Mouse (Mus musculus) frontal cortex, adult 2 months (tissue): ENCODE measurements around the gene Katnb1. TPM values are rescaled to one million over a fixed set of nuclear protein-coding genes. Genes with fewer than 3 reads are reported as not detected.

Source experiments
- DNase-seq, 2 experiments: peaks; one replicate each; pipeline ENCODE4 v3.0.0; 2022; ENCODE audit warnings: low spot score in 1 of 2; ENCODE audit errors: extremely low spot score in 1 of 2
- polyA plus RNA-seq: library from polyadenylated mRNA; depleted of rRNA; stranded (reverse); fragments of >200 nt; gene quantifications from 2 replicates; pipeline ENCODE4 v1.2.3, GENCODE M21; 2012; rRNA removed

Katnb1 gene
- polyA plus RNA-seq, 1 experiment: 50.8 TPM

DNA sequence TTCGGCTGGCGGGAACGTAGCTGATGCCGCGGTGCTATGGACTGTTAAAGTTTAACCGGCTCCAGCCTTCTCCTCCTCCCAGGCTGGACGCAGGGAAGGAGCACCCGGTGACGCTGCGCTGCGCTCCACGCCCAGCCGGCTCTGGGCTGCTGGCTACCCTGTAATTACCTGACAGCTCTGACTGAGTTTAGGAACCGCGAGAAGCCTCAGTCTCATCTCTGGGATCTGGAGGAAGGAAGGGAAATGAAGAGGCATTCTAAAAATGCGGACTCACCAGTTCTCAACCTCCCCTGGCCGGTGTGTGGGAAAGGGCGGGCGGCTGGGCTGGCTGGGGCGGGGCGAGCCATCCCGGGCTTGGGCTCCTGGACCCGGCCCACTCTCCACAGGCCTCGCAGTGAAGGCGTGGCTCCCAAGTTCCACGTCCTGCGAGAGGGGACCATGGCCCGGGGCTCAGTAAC, 56.7 kb downstream of the Katnb1 start:
- DNase-seq: no peak

DNA sequence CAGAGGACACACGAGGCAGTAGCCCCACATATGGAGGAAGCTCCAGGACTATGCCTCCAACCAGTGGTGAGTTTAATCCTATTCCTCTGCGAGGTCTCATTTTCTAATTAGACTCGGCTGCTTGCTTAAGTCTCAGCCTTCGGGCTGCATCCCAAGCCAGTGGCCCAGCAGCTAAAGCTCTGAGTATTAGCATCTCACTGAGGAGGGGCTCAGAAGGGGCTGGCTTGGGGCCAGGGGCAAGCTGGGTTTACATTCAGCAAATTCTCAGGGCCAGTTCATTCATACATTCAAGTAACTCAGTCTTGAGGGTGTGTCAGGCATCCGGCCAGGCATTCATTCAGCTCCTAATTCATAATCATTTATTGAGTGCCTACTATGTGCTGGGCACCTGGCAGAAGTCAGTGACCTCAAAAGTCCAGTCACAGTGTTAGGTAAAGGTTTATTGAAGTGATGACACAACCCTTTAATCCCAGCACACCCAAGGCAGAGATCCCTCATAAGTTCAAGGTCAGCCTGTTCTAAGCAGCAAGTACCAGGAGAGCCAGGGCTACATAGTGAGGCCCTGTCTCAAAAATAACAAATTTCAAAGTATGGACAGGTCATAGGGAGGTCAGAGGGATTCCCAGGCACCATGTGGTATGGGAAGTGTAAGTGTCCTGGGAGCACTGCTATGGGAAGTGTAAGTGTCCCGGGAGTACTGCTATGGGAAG, 57.5 kb downstream of the Katnb1 start:
- no peak for DNase-seq

DNA sequence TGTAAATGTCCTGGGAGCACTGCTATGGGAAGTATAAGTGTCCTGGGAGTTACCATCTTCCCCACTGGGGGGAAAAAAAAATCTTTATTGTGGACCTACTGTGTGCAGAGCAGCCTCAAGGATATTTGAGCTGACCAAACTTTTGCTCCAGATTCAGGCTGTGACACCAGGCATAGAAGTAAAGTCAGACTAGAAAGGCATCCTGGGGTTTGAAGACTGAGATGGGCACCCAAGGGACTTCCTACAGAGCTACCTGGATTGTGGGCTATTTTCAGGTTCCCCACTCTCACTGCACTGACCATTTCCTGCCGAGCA, 58.0 kb downstream of the Katnb1 start:
- DNase-seq: no peak

DNA sequence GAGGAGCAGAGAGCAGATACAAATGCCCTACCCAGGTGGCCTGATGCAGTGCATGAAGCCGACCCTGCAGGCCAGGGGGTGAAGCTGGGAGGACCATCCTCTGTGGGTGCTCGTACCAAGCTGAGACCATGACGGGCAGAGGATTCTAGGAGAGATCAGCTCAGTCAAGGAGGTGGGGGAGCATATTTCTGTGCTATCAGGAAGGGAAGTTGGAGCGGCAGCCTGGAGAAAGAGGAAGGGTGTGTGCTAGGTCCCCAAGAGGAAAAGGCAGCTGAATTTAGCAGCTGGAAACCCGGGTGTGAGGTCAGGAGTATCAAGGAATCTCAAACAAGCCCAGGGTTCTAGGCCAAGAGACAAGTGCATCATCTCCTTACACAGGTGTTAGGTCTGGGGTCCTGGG, 59.6 kb downstream of the Katnb1 start:
- no peak for DNase-seq

DNA sequence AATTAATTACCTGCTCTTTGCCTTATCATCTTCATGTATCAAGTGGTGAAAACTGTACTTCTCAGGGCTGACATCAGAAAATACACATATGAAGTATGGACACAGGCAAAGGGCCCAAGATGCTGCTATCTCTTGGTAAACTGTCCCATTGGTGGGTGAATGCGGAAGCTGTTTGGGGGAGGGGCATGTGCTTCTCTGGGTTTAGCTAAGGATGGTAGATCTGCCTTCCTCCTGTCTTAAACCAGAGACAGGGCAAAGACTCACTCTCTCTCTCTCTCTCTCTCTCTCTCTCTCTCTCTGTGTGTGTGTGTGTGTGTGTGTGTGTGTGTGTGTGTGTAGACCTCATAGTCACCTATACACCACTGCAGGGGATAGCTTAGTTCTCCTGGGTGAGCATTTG, 60.0 kb downstream of the Katnb1 start:
- no peak for DNase-seq

DNA sequence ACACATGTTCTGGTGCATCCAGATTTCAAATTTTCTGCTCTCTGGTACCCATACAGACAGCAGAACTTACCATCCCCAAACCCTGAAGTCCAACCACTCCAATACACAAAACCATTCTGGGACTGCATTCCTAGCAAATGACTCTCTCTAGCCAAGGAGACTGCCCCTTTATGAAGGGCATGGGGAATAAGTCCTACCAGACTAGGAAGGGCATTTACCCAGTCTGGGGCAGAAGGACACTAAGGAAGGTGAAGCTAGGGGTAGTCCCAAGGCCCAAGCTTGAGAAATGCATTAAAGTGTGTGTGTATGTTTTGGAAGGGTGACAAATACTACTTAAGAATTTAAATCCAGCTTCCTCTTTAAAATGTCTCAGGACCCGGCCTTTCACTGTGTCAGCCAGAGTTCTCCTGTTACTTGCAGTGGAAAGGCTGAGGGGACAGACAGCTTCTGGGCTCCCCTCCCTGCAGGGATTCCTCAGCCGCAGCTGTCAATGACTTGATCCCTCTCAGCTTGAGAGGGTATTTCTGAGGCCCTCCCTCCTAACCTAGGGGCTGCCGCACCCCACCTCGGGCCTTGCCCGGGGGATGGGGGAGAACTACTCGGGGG, 60.6 kb downstream of the Katnb1 start:
- DNase-seq: no peak

DNA sequence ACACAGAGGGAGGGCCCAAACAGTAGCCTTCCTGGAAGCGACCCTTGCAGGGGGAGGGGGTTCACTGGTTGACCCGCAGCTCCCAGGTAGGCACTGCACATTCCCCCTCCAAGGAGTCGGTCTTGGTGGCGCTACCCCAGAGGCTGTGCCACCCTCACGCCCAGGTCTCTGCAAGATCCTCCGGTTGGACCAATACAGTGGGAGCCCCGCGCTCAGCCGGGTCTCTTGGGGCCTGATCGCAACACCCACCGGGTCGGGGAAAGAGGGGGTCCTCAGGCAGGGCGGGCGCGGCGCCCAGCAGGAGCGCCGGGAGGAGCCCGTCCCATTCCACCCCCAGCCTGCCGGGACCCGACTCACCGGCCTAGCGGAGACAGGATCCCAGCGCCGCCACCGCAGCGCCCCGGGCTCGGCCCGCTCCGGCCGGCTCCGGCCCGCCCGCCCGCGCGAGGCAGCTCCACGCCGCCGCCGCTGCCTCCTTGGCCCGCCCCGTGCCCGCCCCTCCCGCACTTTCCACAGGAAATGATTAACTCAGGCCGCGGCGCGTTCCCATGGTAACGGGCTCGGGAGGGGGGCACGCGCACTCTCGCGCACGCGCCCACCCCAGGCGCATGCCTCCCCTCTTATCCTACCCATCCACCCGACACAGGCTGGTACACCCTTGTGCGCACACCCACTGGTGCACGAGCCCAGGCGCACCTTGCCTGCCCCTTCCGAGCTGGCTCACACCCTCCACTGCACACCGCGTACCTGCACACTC, 61.3 kb downstream of the Katnb1 start:
- peak; percentile 82 to 90 for DNase-seq

DNA sequence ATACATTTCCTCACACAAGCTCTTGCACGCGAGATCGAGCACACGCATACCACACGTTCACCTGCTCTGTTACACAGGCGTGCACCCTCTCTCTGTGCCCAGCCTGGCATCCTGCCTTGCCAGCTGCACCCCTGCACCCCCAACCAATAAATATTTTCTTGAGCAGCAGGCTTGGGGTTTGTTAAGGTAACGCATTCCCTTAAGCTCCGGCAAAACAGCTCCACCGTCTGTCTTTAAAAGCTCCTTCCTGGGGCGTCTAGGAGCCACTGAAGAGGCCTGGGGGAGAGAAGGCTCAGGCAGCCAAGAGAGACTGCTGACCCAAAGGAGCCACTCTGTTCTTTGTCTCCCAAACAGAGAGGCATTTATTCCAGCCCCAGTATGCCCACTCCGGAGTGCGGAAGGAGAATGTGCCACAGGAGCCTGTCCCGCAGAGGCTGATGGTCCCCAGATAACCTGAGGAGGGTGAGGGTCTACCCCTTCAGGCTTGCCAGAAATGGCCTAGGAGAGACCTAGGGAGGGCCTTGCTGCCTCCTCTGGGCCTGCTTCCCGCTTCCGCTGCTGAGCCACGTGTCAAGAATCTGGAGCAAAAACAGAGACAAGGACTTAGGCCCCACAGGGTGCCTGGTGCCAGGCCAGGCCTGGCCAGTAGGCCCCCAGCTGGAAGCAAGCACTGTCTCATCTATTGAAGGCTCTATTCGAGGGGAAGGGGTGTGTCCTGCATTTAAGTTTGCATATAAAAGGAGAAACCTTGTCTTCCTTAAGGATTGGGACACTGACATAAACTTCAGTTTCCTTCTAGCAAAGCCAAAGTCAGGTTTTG, 62.2 kb downstream of the Katnb1 start:
- DNase-seq: peak; percentile 32 to 52

DNA sequence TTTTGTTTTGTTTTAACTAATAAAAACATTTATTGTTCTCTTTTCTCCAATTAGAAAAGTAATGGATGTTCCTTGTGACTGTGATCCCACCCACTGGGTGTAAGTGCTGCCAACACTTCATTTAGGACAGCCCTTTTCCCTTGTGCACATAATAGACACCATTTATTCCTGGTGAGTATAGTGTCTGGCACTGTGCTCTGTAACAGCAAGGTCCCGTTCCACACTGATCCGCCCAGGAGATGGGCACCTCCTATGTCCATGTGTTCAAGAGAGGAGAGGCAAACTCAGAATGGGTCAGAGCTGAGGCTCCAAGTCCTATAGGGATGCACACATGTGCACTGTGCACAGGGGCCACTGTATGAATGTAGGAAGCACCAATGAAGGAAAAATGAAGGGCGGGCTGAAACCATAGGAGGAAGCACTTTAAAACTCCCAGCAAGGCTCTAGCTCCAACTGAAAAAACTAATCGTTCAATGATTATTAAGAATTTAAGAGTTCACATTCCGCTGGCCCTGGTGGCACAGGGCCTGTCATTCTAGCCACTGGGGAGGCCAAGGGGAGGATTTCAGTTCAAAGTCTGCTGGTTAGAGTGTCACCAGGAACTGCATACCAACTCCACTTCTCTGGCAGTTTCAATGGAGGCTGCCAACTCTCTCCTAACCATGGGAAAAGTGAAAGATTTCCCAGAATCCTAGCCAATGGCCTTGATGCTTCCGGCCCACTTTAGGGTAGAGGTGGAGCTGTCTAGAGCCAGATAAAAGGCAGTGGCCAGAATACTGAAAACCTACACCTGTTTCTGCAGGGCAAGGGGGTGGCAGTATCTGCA, 63.0 kb downstream of the Katnb1 start:
- no peak for DNase-seq

DNA sequence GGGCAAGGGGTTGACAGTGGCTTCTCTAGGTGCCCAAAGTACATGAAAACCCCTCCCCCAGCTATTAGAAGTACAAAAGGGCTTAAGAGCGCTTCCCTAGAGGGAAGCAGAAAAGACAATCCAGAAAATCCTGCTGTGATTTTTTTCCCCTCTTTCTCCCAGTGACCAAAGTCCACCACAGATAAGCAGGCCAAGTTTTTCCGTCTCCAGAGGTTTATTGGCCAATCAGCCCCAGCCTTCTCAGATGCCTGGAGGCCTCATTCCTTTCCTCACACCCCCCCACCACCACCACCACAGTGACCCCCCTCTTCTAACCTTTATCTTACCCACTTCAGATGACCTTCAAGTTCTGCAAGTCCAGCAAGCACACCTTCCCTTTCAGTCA, 63.6 kb downstream of the Katnb1 start:
- no peak for DNase-seq

DNA sequence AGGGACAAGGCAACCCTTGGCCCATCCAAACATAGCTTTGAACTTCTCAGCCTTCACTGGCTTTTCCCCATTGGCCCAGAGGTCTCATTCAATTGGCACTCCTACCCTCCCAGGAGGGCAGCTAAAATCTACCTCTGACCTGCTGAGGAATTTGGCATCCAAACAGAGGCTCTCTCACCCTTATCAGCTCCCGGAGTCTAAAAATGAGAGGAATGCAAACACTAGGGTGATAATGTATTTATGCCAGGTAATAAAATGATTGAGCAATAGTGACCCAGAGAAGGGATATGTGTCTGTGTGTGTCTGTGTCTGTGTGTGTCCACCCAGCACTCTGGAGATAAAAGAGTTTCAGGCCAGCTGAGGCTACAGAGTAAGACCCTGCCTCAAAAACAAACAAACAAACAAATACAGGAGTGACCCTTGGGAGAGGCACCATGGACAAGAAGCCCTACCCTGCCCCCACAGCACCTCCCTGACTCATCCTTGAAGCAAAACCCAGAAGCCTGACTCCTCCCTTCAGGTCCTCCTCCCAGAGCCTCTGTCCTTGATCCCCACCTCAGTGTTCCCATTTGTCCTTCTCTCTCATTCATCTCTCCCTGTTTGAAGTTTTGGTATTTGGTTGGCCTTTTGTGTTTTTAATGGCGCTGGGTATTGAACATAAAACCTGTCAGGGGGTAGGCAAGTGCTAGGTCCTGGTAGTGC, 65.2 kb downstream of the Katnb1 start:
- no peak for DNase-seq

DNA sequence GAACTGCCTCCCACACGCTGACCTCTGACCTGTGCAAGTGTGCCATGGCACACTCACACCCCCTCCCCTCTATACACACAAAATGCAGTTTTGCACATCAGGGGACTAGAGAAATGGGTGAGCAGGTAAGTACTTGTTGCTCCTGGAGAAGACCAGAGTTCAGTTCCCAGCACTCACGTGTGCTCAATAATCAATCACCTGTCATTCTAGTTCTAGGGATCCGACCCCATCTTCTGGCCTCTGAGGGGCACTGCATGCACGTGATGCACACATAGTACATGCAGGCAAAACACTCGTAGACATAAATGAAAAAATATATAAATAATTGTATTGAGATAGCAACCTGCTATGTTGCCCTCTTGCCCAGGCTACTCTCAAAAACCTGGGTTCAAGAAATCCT, 65.9 kb downstream of the Katnb1 start:
- no peak for DNase-seq

DNA sequence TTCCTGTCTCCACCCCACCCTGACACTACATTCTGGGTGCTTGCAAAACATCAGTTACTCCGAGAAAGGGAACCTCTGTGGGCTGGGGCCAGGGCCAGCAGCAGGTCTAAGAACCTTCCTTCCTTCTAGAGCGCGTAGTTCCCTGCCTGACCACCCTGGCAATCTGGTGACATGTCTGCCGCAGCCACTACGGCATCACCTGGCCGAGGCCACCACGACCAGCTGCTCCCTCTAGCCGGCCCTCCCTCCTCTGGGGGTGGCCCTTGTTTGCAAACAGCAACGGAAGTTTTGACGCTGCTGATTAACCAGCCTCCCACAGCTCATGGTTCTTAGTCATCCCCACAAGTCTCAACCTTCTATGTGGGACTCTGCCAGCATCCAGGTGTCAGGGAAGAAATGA, 68.4 kb downstream of the Katnb1 start:
- DNase-seq: no peak

DNA sequence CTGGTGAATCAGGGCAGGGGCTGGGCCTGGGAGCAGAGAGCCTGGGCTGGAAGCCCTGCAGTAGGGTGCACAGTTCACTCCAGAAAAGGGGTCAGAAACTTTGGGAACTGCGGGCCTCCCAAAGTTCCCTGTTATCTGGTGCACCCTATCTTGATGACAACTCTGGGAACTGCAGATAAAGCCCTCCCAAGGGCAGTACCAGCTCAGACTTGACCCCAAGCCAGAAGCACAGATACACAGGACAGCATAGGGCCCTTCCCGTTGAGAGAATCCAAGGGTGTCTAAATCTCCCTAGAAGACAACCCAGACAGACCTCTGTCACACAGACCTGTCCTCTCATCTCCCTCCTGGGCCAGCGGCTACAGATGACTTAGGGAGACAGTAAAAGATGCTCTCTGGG, 69.6 kb downstream of the Katnb1 start:
- no peak for DNase-seq

Other genes with a start within 250 kb of the Katnb1 start
- gene Coq9, start 242.9 kb upstream of the Katnb1 start, polyA plus RNA-seq: 94.0 and 109 TPM in 2 replicates
- 40.5 and 44.8 TPM in 2 replicates for gene Ciapin1, start 242.8 kb upstream of the Katnb1 start, polyA plus RNA-seq
- 99.6 and 111 TPM in 2 replicates for gene Polr2c, start 223.7 kb upstream of the Katnb1 start, polyA plus RNA-seq
- 19.4 and 21.0 TPM in 2 replicates for gene Dok4, start 204.9 kb upstream of the Katnb1 start, polyA plus RNA-seq
- gene Ccdc102a, start 163.1 kb upstream of the Katnb1 start, polyA plus RNA-seq: 2.9 and 3.1 TPM in 2 replicates
- 0.04 and 0.06 TPM in 2 replicates for gene Adgrg5, start 157.5 kb upstream of the Katnb1 start, polyA plus RNA-seq
- gene Adgrg1, start 106.4 kb upstream of the Katnb1 start, polyA plus RNA-seq: 127 and 147 TPM in 2 replicates
- gene Adgrg3, start 63.5 kb upstream of the Katnb1 start, polyA plus RNA-seq: 0.54 and 0.59 TPM in 2 replicates
- 0.80 and 1.2 TPM in 2 replicates for gene Drc7, start 26.1 kb upstream of the Katnb1 start, polyA plus RNA-seq
- 60.9 and 65.7 TPM in 2 replicates for gene Kifc3, start 121.6 kb downstream of the Katnb1 start, polyA plus RNA-seq
- gene Cngb1, start 225.4 kb downstream of the Katnb1 start, polyA plus RNA-seq: 0.46 and 0.78 TPM in 2 replicates
- 0.48 TPM in 1 of 2 replicates, not detected in the other for gene Tepp, start 229.4 kb downstream of the Katnb1 start, polyA plus RNA-seq